Mouse (Mus musculus) embryonic fibroblast, embryonic 13.5 days (primary cell): ENCODE results near the gene Mpdu1.

Experiments
- CTCF ChIP-seq: IDR thresholded peaks from 2 replicates; pipeline ENCODE4 v1.5.1; 2011; ENCODE audit warnings: mild to moderate bottlenecking, control low read depth, low read length, moderate library complexity, borderline replicate concordance; ENCODE audit not compliant: insufficient read depth
- POLR2A ChIP-seq: IDR thresholded peaks from 2 replicates; pipeline ENCODE4 v1.6.1; 2011; ENCODE audit warnings: low read depth, mild to moderate bottlenecking, control low read depth, low read length, moderate library complexity

- no peak for TF ChIP-seq POLR2A
- TF ChIP-seq CTCF, result no peak
These were observed 1.1 kb downstream of the Mpdu1 start for GRCm38 (mm10) chr11:69661221-69661881.
